In genomic region chr12:3844335-3844734, GRCm38 (mm10) we compare ENCODE assay signal across 10 mouse cellular contexts. TPM values are rescaled to one million over a fixed set of nuclear protein-coding genes. Genes with fewer than 3 reads are reported as not detected.
DNase-seq lines count a peak whose midpoint lies in the region; ATAC-seq lines count a peak whose summit lies in the region.
"Had no signal": no experiment of that assay in that cellular context is flagged by ENCODE, and none has a peak within 500 bp of the region (broad histone marks: within the 10 kb centered on the region; RNA-seq: fewer than 3 reads in every experiment).

No protein-coding gene starts in this region.

- no peak overlapping the region for H3K9ac ChIP-seq in hindbrain, embryonic 13.5 days
- H3K9ac ChIP-seq in hindbrain, embryonic 16.5 days (ENCODE audit: low read depth, low read length) = no peak overlapping the region
- H3K9ac ChIP-seq in embryonic facial prominence, embryonic 14.5 days (ENCODE audit: low read depth, low read length) = peak overlapping the region; percentile 14; the same call in 1 of the 2 replicates
- H3K9ac ChIP-seq in forebrain, embryonic 14.5 days (ENCODE audit: low read length) = no peak overlapping the region
- H3K9ac ChIP-seq: liver, embryonic 13.5 days; midbrain, embryonic 12.5 days had no signal

- ATAC-seq in hindbrain, embryonic 13.5 days (ENCODE audit: low FRiP score) = no peak
- ATAC-seq in hindbrain, embryonic 16.5 days = no peak
- no peak for ATAC-seq in embryonic facial prominence, embryonic 14.5 days (ENCODE audit: low read depth)
- ATAC-seq in forebrain, embryonic 14.5 days = no peak

- peaks cover 33% of the 10 kb centered on the region for H3K36me3 ChIP-seq in hindbrain, embryonic 13.5 days
- peaks cover 8% of the 10 kb centered on the region; the same call in 1 of the 2 replicates for H3K36me3 ChIP-seq in hindbrain, embryonic 16.5 days (ENCODE audit: control insufficient read depth, insufficient read depth, low read length)
- H3K36me3 ChIP-seq in embryonic facial prominence, embryonic 14.5 days (ENCODE audit: control insufficient read depth, insufficient read depth, low read length) = peaks cover 61% of the 10 kb centered on the region
- peaks cover 23% of the 10 kb centered on the region; the same call in 1 of the 2 replicates for H3K36me3 ChIP-seq in forebrain, embryonic 14.5 days (ENCODE audit: control insufficient read depth, insufficient read depth, low read length)

- peak overlapping the region; percentile 70 for H3K27ac ChIP-seq in hindbrain, embryonic 13.5 days
- H3K27ac ChIP-seq in hindbrain, embryonic 16.5 days (ENCODE audit: low read depth, low read length) = no peak overlapping the region
- H3K27ac ChIP-seq in embryonic facial prominence, embryonic 14.5 days (replicated peaks; ENCODE audit: low read depth, low read length) = peak overlapping the region; percentile 83; the same call in 1 of the 2 replicates
- H3K27ac ChIP-seq in forebrain, embryonic 14.5 days (ENCODE audit: low read depth, low read length) = no peak overlapping the region
- H3K27ac ChIP-seq: liver, embryonic 13.5 days had no signal

- peaks cover 25% of the 10 kb centered on the region for H3K4me1 ChIP-seq in hindbrain, embryonic 13.5 days (replicated peaks)
- peaks cover 22% of the 10 kb centered on the region for H3K4me1 ChIP-seq in hindbrain, embryonic 16.5 days (ENCODE audit: control insufficient read depth, insufficient read depth, low read depth, low read length)
- peaks cover 18% of the 10 kb centered on the region for H3K4me1 ChIP-seq in embryonic facial prominence, embryonic 14.5 days (ENCODE audit: control insufficient read depth, insufficient read depth, low read length)
- H3K4me1 ChIP-seq in forebrain, embryonic 14.5 days (ENCODE audit: control insufficient read depth, insufficient read depth, low read length) = peaks cover 6% of the 10 kb centered on the region

- H3K4me2 ChIP-seq in hindbrain, embryonic 13.5 days = no peak overlapping the region
- no peak overlapping the region for H3K4me2 ChIP-seq in hindbrain, embryonic 16.5 days (ENCODE audit: low read length)
- H3K4me2 ChIP-seq in embryonic facial prominence, embryonic 14.5 days (ENCODE audit: low read depth, low read length) = no peak overlapping the region
- H3K4me2 ChIP-seq in forebrain, embryonic 14.5 days (ENCODE audit: low read length) = no peak overlapping the region
- H3K4me2 ChIP-seq: liver, embryonic 13.5 days; midbrain, embryonic 12.5 days had no signal

- 80% methylated on average over 5 of the region's 5 CpGs for whole genome bisulfite sequencing in hindbrain, embryonic 13.5 days
- WGBS in hindbrain, embryonic 16.5 days = 77% methylated on average over 5 of the region's 5 CpGs
- 40% methylated on average over 5 of the region's 5 CpGs for WGBS in embryonic facial prominence, embryonic 14.5 days
- 87% methylated on average over 5 of the region's 5 CpGs for WGBS in forebrain, embryonic 14.5 days

- no peaks in the 10 kb centered on the region for H3K9me3 ChIP-seq in hindbrain, embryonic 13.5 days
- H3K9me3 ChIP-seq in hindbrain, embryonic 16.5 days (ENCODE audit: control insufficient read depth, low read length) = no peaks in the 10 kb centered on the region
- no peaks in the 10 kb centered on the region for H3K9me3 ChIP-seq in embryonic facial prominence, embryonic 14.5 days (ENCODE audit: control insufficient read depth, low read length)
- no peaks in the 10 kb centered on the region for H3K9me3 ChIP-seq in forebrain, embryonic 14.5 days (replicated peaks; ENCODE audit: control insufficient read depth, low read length)
- H3K9me3 ChIP-seq: liver, embryonic 13.5 days; midbrain, embryonic 12.5 days had no signal

- peak; percentile 44 for DNase-seq in brain, adult 2 months (ENCODE audit: low read depth, low spot score)
- no peak for DNase-seq in embryonic facial prominence, embryonic 14.5 days (ENCODE audit: low spot score)
- peak; percentile 36 to 65 for DNase-seq in kidney, postnatal 36 days
- no peak for DNase-seq in cerebellum, postnatal 4 days (ENCODE audit: low spot score in 2 of 2)
- DNase-seq in urinary bladder, postnatal 25 days (ENCODE audit: low spot score) = no peak
- DNase-seq in forebrain, embryonic 14.5 days (ENCODE audit: low spot score) = no peak
- DNase-seq: liver, embryonic 13.5 days had no signal

- H3K4me3 ChIP-seq in hindbrain, embryonic 13.5 days = no peak overlapping the region
- H3K4me3 ChIP-seq in hindbrain, embryonic 16.5 days (ENCODE audit: low read length) = no peak overlapping the region
- no peak overlapping the region for H3K4me3 ChIP-seq in embryonic facial prominence, embryonic 14.5 days (ENCODE audit: low read depth, low read length)
- no peak overlapping the region for H3K4me3 ChIP-seq in forebrain, embryonic 14.5 days (ENCODE audit: low read depth, low read length)
- H3K4me3 ChIP-seq: liver, embryonic 13.5 days; midbrain, embryonic 12.5 days had no signal

- no peaks in the 10 kb centered on the region for H3K27me3 ChIP-seq in hindbrain, embryonic 13.5 days
- no peaks in the 10 kb centered on the region for H3K27me3 ChIP-seq in hindbrain, embryonic 16.5 days (replicated peaks; ENCODE audit: control insufficient read depth, insufficient read depth, low read length)
- no peaks in the 10 kb centered on the region for H3K27me3 ChIP-seq in embryonic facial prominence, embryonic 14.5 days (replicated peaks; ENCODE audit: control insufficient read depth, insufficient read depth, low read length)
- no peaks in the 10 kb centered on the region for H3K27me3 ChIP-seq in forebrain, embryonic 14.5 days (replicated peaks; ENCODE audit: control insufficient read depth, insufficient read depth, low read length)
- H3K27me3 ChIP-seq: liver, embryonic 13.5 days; midbrain, embryonic 12.5 days had no signal

RNA-seq across cellular contexts. Expression of gene Dnmt3a, which starts 38.5 kb away (rescaled TPM):
- polyA plus RNA-seq in hindbrain, embryonic 13.5 days (2015; fragmentation: Nextera tagmentation; extraction: Ambion mirVana) = 126 and 132 TPM in 2 replicates
- 94.1 and 104 TPM in 2 replicates for polyA plus RNA-seq in hindbrain, embryonic 16.5 days (2015; fragmentation: Nextera tagmentation; extraction: Ambion mirVana)
- 64.9 and 65.2 TPM in 2 replicates for polyA plus RNA-seq in embryonic facial prominence, embryonic 14.5 days (2014; fragmentation: Nextera tagmentation; extraction: Ambion mirVana)
- 28.0 and 32.0 TPM in 2 replicates for polyA plus RNA-seq in forebrain, embryonic 14.5 days (2014; fragmentation: Nextera tagmentation; extraction: Ambion mirVana)

Comparison
In these comparisons a context has a peak if more than half of its experiments do, and no peak if none do; other contexts are left out.
1. H3K27ac ChIP-seq: peak in hindbrain, embryonic 13.5 days (single experiment) and embryonic facial prominence, embryonic 14.5 days (single experiment); none in hindbrain, embryonic 16.5 days (single experiment) and forebrain, embryonic 14.5 days (single experiment).
2. DNase-seq: peak in brain, adult 2 months (single experiment) and kidney, postnatal 36 days (2 of 2); none in embryonic facial prominence, embryonic 14.5 days (single experiment), cerebellum, postnatal 4 days (0 of 2), urinary bladder, postnatal 25 days (single experiment) and forebrain, embryonic 14.5 days (single experiment).